Mouse (Mus musculus) G1E (cell line): Measurements from ENCODE around the gene Slc1a4.

Experiments used
- CTCF ChIP-seq: IDR thresholded peaks from 2 replicates; pipeline ENCODE4 v1.5.1; 2012; ENCODE audit warnings: low read depth, low read length, inconsistent platforms, mixed read lengths
- GATA1 ChIP-seq: IDR thresholded peaks from 2 replicates; pipeline ENCODE4 v1.6.1; 2012; ENCODE audit warnings: borderline replicate concordance, low read length, inconsistent platforms, mixed read lengths

- TF ChIP-seq CTCF = no peak
- no peak for TF ChIP-seq GATA1
Observed at GRCm38 (mm10) chr11:20326328-20326995, 6.1 kb downstream of the Slc1a4 start.
